17 mouse cellular contexts compared by ENCODE assay signal in genomic region chr4:97787515-97787914, GRCm38 (mm10). TPM values are rescaled to one million over a fixed set of nuclear protein-coding genes. Genes with fewer than 3 reads are reported as not detected.
A peak's percentile ranks its signal among the peaks of the same experiment; 100 is the strongest.
DNase-seq lines count a peak whose midpoint lies in the region; ATAC-seq and TF ChIP-seq lines count a peak whose summit lies in the region.
"Had no signal": no experiment of that assay in that cellular context is flagged by ENCODE, and none has a peak within 500 bp of the region (broad histone marks: within the 10 kb centered on the region; RNA-seq: fewer than 3 reads in every experiment).

No protein-coding gene starts in this region.

- peaks cover 48% of the 10 kb centered on the region for H3K36me3 ChIP-seq in lung, embryonic 14.5 days (ENCODE audit: insufficient read depth)
- no peaks in the 10 kb centered on the region for H3K36me3 ChIP-seq in forebrain, postnatal 0 days (ENCODE audit: insufficient read depth)

- H3K4me1 ChIP-seq in lung, embryonic 14.5 days (ENCODE audit: insufficient read depth), result peaks cover 9% of the 10 kb centered on the region; the same call in 1 of the 2 replicates
- peaks cover 18% of the 10 kb centered on the region; the same call in 1 of the 2 replicates for H3K4me1 ChIP-seq in cerebellum, adult 2 months (ENCODE audit: control insufficient read depth, insufficient read depth, low read length)
- H3K4me1 ChIP-seq in forebrain, postnatal 0 days (ENCODE audit: insufficient read depth), result peaks cover 9% of the 10 kb centered on the region; the same call in 1 of the 2 replicates

- no peaks in the 10 kb centered on the region for H3K27me3 ChIP-seq in lung, embryonic 14.5 days (ENCODE audit: insufficient read depth, low read length)
- no peaks in the 10 kb centered on the region for H3K27me3 ChIP-seq in cerebellum, adult 2 months (ENCODE audit: control insufficient read depth, insufficient read depth, low read length)
- no peaks in the 10 kb centered on the region for H3K27me3 ChIP-seq in forebrain, postnatal 0 days (ENCODE audit: insufficient read depth, low read length)
- H3K27me3 ChIP-seq: stomach, embryonic 15.5 days had no signal

- H3K27ac ChIP-seq in lung, embryonic 14.5 days (ENCODE audit: low read depth), result no peak overlapping the region
- H3K27ac ChIP-seq in cerebellum, adult 2 months (ENCODE audit: insufficient read depth, low read length), result peak overlapping the region; percentile 19; the same call in 1 of the 2 replicates
- peak overlapping the region; percentile 43; the same call in 1 of the 2 replicates for H3K27ac ChIP-seq in forebrain, postnatal 0 days (ENCODE audit: low read depth, low read length)
- H3K27ac ChIP-seq: kidney, postnatal 0 days; left cerebral cortex, adult 2 months; stomach, embryonic 15.5 days had no signal

- no peak overlapping the region for H3K4me2 ChIP-seq in lung, embryonic 14.5 days
- H3K4me2 ChIP-seq in forebrain, postnatal 0 days (ENCODE audit: low read depth), result peak overlapping the region; percentile 22
- H3K4me2 ChIP-seq: stomach, embryonic 15.5 days had no signal

- H3K4me3 ChIP-seq in lung, embryonic 14.5 days (ENCODE audit: low read depth, low read length), result no peak overlapping the region
- H3K4me3 ChIP-seq in cerebellum, adult 2 months (replicated peaks; ENCODE audit: insufficient read depth, low read depth, low read length), result no peak overlapping the region
- no peak overlapping the region for H3K4me3 ChIP-seq in forebrain, postnatal 0 days (ENCODE audit: low read depth, low read length)
- H3K4me3 ChIP-seq: left cerebral cortex, adult 2 months; stomach, embryonic 15.5 days had no signal

- peak; percentile 92 for ATAC-seq in frontal cortex, adult (ENCODE audit: low TSS enrichment)
- ATAC-seq in lung, embryonic 14.5 days (ENCODE audit: insufficient read depth), result peak; percentile 69; the same call in 1 of the 2 replicates
- peak; percentile 70 for ATAC-seq in forebrain, postnatal 0 days
- no peak for ATAC-seq in erythroid progenitor cell, adult 5-6 weeks (replicated peaks; ENCODE audit: low FRiP score, poor library complexity, severe bottlenecking)

- TF ChIP-seq POLR2A in cerebellum, adult 2 months (IDR thresholded peaks at IDR 0.05; ENCODE audit: borderline replicate concordance, insufficient read depth, low read length), result peak; percentile 21; the same call in 1 of the 2 replicates

- WGBS in lung, embryonic 14.5 days, result 50% methylated on average over 3 of the region's 3 CpGs
- 7% methylated on average over 3 of the region's 3 CpGs for WGBS in cerebellum, adult 2 months
- 41% methylated on average over 3 of the region's 3 CpGs for WGBS in forebrain, postnatal 0 days

- no peaks in the 10 kb centered on the region for H3K9me3 ChIP-seq in lung, embryonic 14.5 days (ENCODE audit: low read depth, low read length)
- no peaks in the 10 kb centered on the region for H3K9me3 ChIP-seq in forebrain, postnatal 0 days (ENCODE audit: low read length)
- H3K9me3 ChIP-seq: stomach, embryonic 15.5 days had no signal

- H3K9ac ChIP-seq in lung, embryonic 14.5 days, result no peak overlapping the region
- no peak overlapping the region for H3K9ac ChIP-seq in forebrain, postnatal 0 days
- H3K9ac ChIP-seq: stomach, embryonic 15.5 days had no signal

- TF ChIP-seq CTCF in lung, embryonic 14.5 days (IDR thresholded peaks at IDR 0.05; ENCODE audit: low read depth), result no peak
- no peak for TF ChIP-seq CTCF in cerebellum, adult 2 months (IDR thresholded peaks at IDR 0.05; ENCODE audit: borderline replicate concordance, insufficient read depth, low read depth, low read length)
- TF ChIP-seq CTCF in forebrain, postnatal 0 days (IDR thresholded peaks at IDR 0.05; ENCODE audit: low read depth), result no peak

- no peak for DNase-seq in frontal cortex, postnatal 10 days (ENCODE audit: low spot score in 2 of 2)
- DNase-seq in lung, embryonic 14.5 days, result no peak
- DNase-seq in lung, postnatal 4 days, result no peak
- peak; percentile 67 to 79 for DNase-seq in cerebellum, adult 2 months
- peak; percentile 52 for DNase-seq in forebrain, postnatal 0 days
- no peak for DNase-seq in kidney, postnatal 36 days
- DNase-seq: adrenal gland, postnatal 25 days; gastrocnemius, postnatal 14 days had no signal

RNA-seq across cellular contexts. Expression of gene E130114P18Rik, which starts 9.6 kb away (rescaled TPM):
- polyA plus RNA-seq in lung, embryonic 14.5 days (2014; fragmentation: Nextera tagmentation; extraction: Ambion mirVana), result 0.84 and 0.85 TPM in 2 replicates
- polyA plus RNA-seq in cerebellum, adult 2 months (2012; rRNA removed), result 14.9 and 17.1 TPM in 2 replicates
- 12.9 and 15.2 TPM in 2 replicates for total RNA-seq in forebrain, postnatal 0 days (2014; rRNA removed)
- 19.3 and 20.7 TPM in 2 replicates for polyA plus RNA-seq in forebrain, postnatal 0 days (2015; fragmentation: Nextera tagmentation; extraction: Ambion mirVana)
- not detected in 2 replicates for total RNA-seq in erythroid progenitor cell, adult 5-6 weeks (2015; ENCODE audit: low replicate concordance)
- total RNA-seq in erythroid progenitor cell, adult 5-6 weeks (2017; ENCODE audit: low replicate concordance), result not detected in 2 replicates
- total RNA-seq: common myeloid progenitor, adult 5-6 weeks; megakaryocyte progenitor cell, adult 5-6 weeks had no signal
- polyA plus RNA-seq: C2C12, G1E had no signal

RNA-seq across cellular contexts. Expression of gene Nfia, which starts 15.0 kb away (rescaled TPM):
- polyA plus RNA-seq in lung, embryonic 14.5 days (2014; fragmentation: Nextera tagmentation; extraction: Ambion mirVana), result 48.2 and 53.5 TPM in 2 replicates
- polyA plus RNA-seq in cerebellum, adult 2 months (2012; rRNA removed), result 41.2 and 55.0 TPM in 2 replicates
- 44.1 and 51.2 TPM in 2 replicates for total RNA-seq in forebrain, postnatal 0 days (2014; rRNA removed)
- polyA plus RNA-seq in forebrain, postnatal 0 days (2015; fragmentation: Nextera tagmentation; extraction: Ambion mirVana), result 38.2 and 57.5 TPM in 2 replicates
- 21.8 and 54.4 TPM in 2 replicates for total RNA-seq in erythroid progenitor cell, adult 5-6 weeks (2015; ENCODE audit: low replicate concordance)
- 2.2 and 2.7 TPM in 2 replicates for total RNA-seq in erythroid progenitor cell, adult 5-6 weeks (2017; ENCODE audit: low replicate concordance)

Comparison
In these comparisons a context has a peak if more than half of its experiments do, and no peak if none do; other contexts are left out.
1. DNase-seq: peak in cerebellum, adult 2 months (2 of 2) and forebrain, postnatal 0 days (single experiment); none in frontal cortex, postnatal 10 days (0 of 2), lung, embryonic 14.5 days (single experiment), lung, postnatal 4 days (0 of 2) and kidney, postnatal 36 days (0 of 2).